Mouse (Mus musculus) E14TG2a.4 (cell line): ENCODE data around the gene Ube2l3.

Experiments
- CTCF ChIP-seq: conservative IDR thresholded peaks from 2 replicates; pipeline ENCODE4 v1.5.1; 2014; ENCODE audit warnings: low read length
- NANOG ChIP-seq: IDR thresholded peaks from 2 replicates; pipeline ENCODE4 v1.6.1; 2014; ENCODE audit warnings: borderline replicate concordance, low read length, mixed read lengths
- POU5F1 ChIP-seq: IDR thresholded peaks from 2 replicates; pipeline ENCODE4 v1.6.1; 2014; ENCODE audit warnings: low read length, borderline replicate concordance

GRCm38 (mm10) chr16:17146772-17147235 is 55.6 kb downstream of the Ube2l3 start, which contains the start of gene Ccdc116:
- TF ChIP-seq CTCF, result peak; percentile 16; the same call in 1 of the 2 replicates
- TF ChIP-seq POU5F1, result no peak
- no peak for TF ChIP-seq NANOG
